Mouse (Mus musculus) T-cell, adult 2 months (primary cell): ENCODE measurements around the gene Kdm6b.
A peak's percentile ranks its signal among the peaks of the same experiment; 100 is the strongest.

Source experiments
- DNase-seq: peaks from one replicate; pipeline ENCODE4 v3.0.0; 2022; ENCODE audit warnings: low spot score

The Kdm6b gene

GRCm38 (mm10) chr11:69413221-69414181, at the start of gene Kdm6b:
TSS of gene Kdm6b (minus strand) at chr11:69413675.
- no peak for DNase-seq

- no peak for DNase-seq
These were observed 48.1 kb upstream of the Kdm6b start for GRCm38 (mm10) chr11:69461568-69461967.

GRCm38 (mm10) chr11:69459883-69460282, 46.4 kb upstream of the Kdm6b start:
- no peak for DNase-seq

- no peak for DNase-seq
These were observed 43.6 kb upstream of the Kdm6b start for GRCm38 (mm10) chr11:69457006-69457579.

GRCm38 (mm10) chr11:69452114-69452867, 38.8 kb upstream of the Kdm6b start:
- DNase-seq, result no peak

GRCm38 (mm10) chr11:69447299-69447698, 33.8 kb upstream of the Kdm6b start:
- DNase-seq, result no peak

GRCm38 (mm10) chr11:69443328-69443727, 29.9 kb upstream of the Kdm6b start:
- DNase-seq, result no peak

- DNase-seq, result no peak
These were observed 23.8 kb upstream of the Kdm6b start for GRCm38 (mm10) chr11:69437291-69437690.

- no peak for DNase-seq
These were observed 19.7 kb upstream of the Kdm6b start for GRCm38 (mm10) chr11:69433189-69433588.

- DNase-seq, result no peak
These were observed 19.1 kb upstream of the Kdm6b start for GRCm38 (mm10) chr11:69432640-69432982.

GRCm38 (mm10) chr11:69431829-69432639, 18.6 kb upstream of the Kdm6b start:
- peak; percentile 84 for DNase-seq

GRCm38 (mm10) chr11:69430631-69431030, 17.2 kb upstream of the Kdm6b start:
- DNase-seq, result no peak

- no peak for DNase-seq
These were observed 15.8 kb upstream of the Kdm6b start for GRCm38 (mm10) chr11:69429313-69429712.

- DNase-seq, result no peak
These were observed 15.3 kb upstream of the Kdm6b start for GRCm38 (mm10) chr11:69428751-69429150.

GRCm38 (mm10) chr11:69426246-69426645, 12.8 kb upstream of the Kdm6b start:
- no peak for DNase-seq

- no peak for DNase-seq
These were observed 10.4 kb upstream of the Kdm6b start for GRCm38 (mm10) chr11:69423885-69424284.

- DNase-seq, result no peak
These were observed 9.4 kb upstream of the Kdm6b start for GRCm38 (mm10) chr11:69422842-69423241.

GRCm38 (mm10) chr11:69421131-69421977, 7.9 kb upstream of the Kdm6b start:
- DNase-seq, result no peak

- DNase-seq, result no peak
These were observed 7.1 kb upstream of the Kdm6b start for GRCm38 (mm10) chr11:69420554-69421000.

- DNase-seq, result no peak
These were observed 6.5 kb upstream of the Kdm6b start for GRCm38 (mm10) chr11:69419813-69420553.
